Mouse (Mus musculus): ENCODE data around the gene Fbxw17. TPM values are rescaled to one million over a fixed set of nuclear protein-coding genes. Genes with fewer than 3 reads are reported as not detected.

The Fbxw17 gene
- polyA plus RNA-seq, 1 experiment from 2014 or later, result 36.4 TPM

GRCm38 (mm10) chr13:50464621-50465562 lies 47.2 kb downstream of the Fbxw17 start:
- H3K36me3 ChIP-seq, result no peaks in the 10 kb centered on the region
- ATAC-seq (ENCODE audit: low FRiP score, low read depth), result no peak
- peak overlapping the region; percentile 43 for H3K4me2 ChIP-seq (replicated peaks)
- no peaks in the 10 kb centered on the region for H3K4me1 ChIP-seq
- H3K27ac ChIP-seq (replicated peaks), result no peak overlapping the region
- H3K9ac ChIP-seq (replicated peaks), result no peak overlapping the region
- 49% methylated on average over 27 of the region's 27 CpGs for WGBS
- no peaks in the 10 kb centered on the region for H3K27me3 ChIP-seq
- no peaks in the 10 kb centered on the region for H3K9me3 ChIP-seq
- peak overlapping the region; percentile 21 for H3K4me3 ChIP-seq

GRCm38 (mm10) chr13:50467007-50467406 lies 49.3 kb downstream of the Fbxw17 start, which contains the start of gene Nutm2:
Nutm2 (plus strand) TSS chr13:50467307.
- no peak within 1 kb of the TSS for H3K4me2 ChIP-seq (replicated peaks)
- no peak for ATAC-seq (ENCODE audit: low FRiP score, low read depth)
- H3K36me3 ChIP-seq, result no peaks in the 10 kb centered on the region
- no peaks in the 10 kb centered on the region for H3K4me1 ChIP-seq
- no peak within 1 kb of the TSS for H3K4me3 ChIP-seq
- H3K27me3 ChIP-seq, result no peaks in the 10 kb centered on the region
- WGBS, result 90% methylated on average over 4 of the region's 4 CpGs
- no peaks in the 10 kb centered on the region for H3K9me3 ChIP-seq
- no peak within 1 kb of the TSS for H3K27ac ChIP-seq (replicated peaks)
- H3K9ac ChIP-seq (replicated peaks), result no peak within 1 kb of the TSS

Other genes with a start within 250 kb of the Fbxw17 start
- gene Gm906, start 167.6 kb upstream of the Fbxw17 start, polyA plus RNA-seq (2016; fragmentation: Nextera tagmentation; extraction: Ambion mirVana), result not detected in 2 replicates
- not detected in 2 replicates for gene Gm47429, start 26.0 kb downstream of the Fbxw17 start, polyA plus RNA-seq (2016; fragmentation: Nextera tagmentation; extraction: Ambion mirVana)
- gene Nutm2, start 49.4 kb downstream of the Fbxw17 start, polyA plus RNA-seq (2016; fragmentation: Nextera tagmentation; extraction: Ambion mirVana), result not detected in 2 replicates
- gene Gm904, start 225.4 kb downstream of the Fbxw17 start, polyA plus RNA-seq (2016; fragmentation: Nextera tagmentation; extraction: Ambion mirVana), result not detected in 2 replicates